Mouse (Mus musculus) heart, adult 2 months (tissue): ENCODE measurements around the gene Itsn1. TPM values are rescaled to one million over a fixed set of nuclear protein-coding genes. Genes with fewer than 3 reads are reported as not detected.

Experiments used
- DNase-seq, 2 experiments: peaks; one replicate each; pipeline ENCODE4 v3.0.0; 2021
- H3K27ac ChIP-seq: fragments of 200-600 bp; 2 replicates; pipeline ENCODE4 v1.8.1; 2022
- H3K27me3 ChIP-seq: fragments of 200-500 bp; 2 replicates; pipeline ENCODE4 v1.6.1; 2012; ENCODE audit warnings: mild to moderate bottlenecking, low read length, inconsistent platforms, mixed read lengths; ENCODE audit not compliant: control insufficient read depth, insufficient read depth
- H3K36me3 ChIP-seq: fragments of 200-500 bp; 2 replicates; pipeline ENCODE4 v1.6.1; 2012; ENCODE audit warnings: low read length, inconsistent platforms; ENCODE audit not compliant: control insufficient read depth, insufficient read depth
- H3K4me1 ChIP-seq: fragments of 200-500 bp; 2 replicates; pipeline ENCODE4 v1.6.1; 2011; ENCODE audit warnings: low read length; ENCODE audit not compliant: control insufficient read depth, insufficient read depth
- H3K4me3 ChIP-seq: fragments of 200-600 bp; 2 replicates; pipeline ENCODE4 v1.8.1; 2022
- H3K79me2 ChIP-seq: fragments of 200-500 bp; replicated peaks from 2 replicates; pipeline ENCODE4 v1.6.1; 2012; ENCODE audit warnings: mild to moderate bottlenecking, inconsistent platforms, low read length, moderate library complexity, mixed read lengths; ENCODE audit not compliant: control insufficient read depth, insufficient read depth
- H3K9ac ChIP-seq: fragments of 200-500 bp; 2 replicates; pipeline ENCODE4 v1.6.1; 2012; ENCODE audit warnings: low read depth, mild to moderate bottlenecking, control low read depth, inconsistent platforms, low read length, mixed read lengths
- CTCF ChIP-seq: fragments of 200-600 bp; IDR thresholded peaks from 2 replicates; pipeline ENCODE4 v1.8.1; 2022; ENCODE audit warnings: antibody characterized with exemption, mild to moderate bottlenecking, moderate library complexity
- EP300 ChIP-seq: fragments of 200-500 bp; IDR thresholded peaks from 2 replicates; pipeline ENCODE4 v1.6.1; 2011; ENCODE audit warnings: low read depth, low read length, control low read depth; ENCODE audit not compliant: insufficient read depth
- POLR2A ChIP-seq: fragments of 200-500 bp; IDR thresholded peaks from 2 replicates; pipeline ENCODE4 v1.6.1; 2011; ENCODE audit warnings: mild to moderate bottlenecking, low read depth, low read length, control low read depth; ENCODE audit not compliant: insufficient read depth
- WGBS: fragments of 180-500 bp; shearing (Covaris S2); methylation state at CpG from one replicate; pipeline ENCODE4 v1.1.7; 2018; 5-methylcytosine and 5-hydroxymethylcytosine counted together
- intact Hi-C: fragments of 180-260 bp; cut with DNase I; formaldehyde crosslinking; loops from one replicate; pipeline ENCODE4 v1.15.1; 2025
- polyA plus RNA-seq: library from polyadenylated mRNA; depleted of rRNA; stranded (reverse); fragments of >200 nt; gene quantifications from 2 replicates; pipeline ENCODE4 v1.2.3, GENCODE M21; 2012
- total RNA-seq, 2 experiments: library from RNA; stranded (reverse); gene quantifications; 2 replicates each; pipeline ENCODE4 v1.2.3; 2021

Itsn1 gene
- total and polyA plus RNA-seq, 3 experiments = 35.8 to 46.7 (median 45.1) TPM

- Histone ChIP-seq H3K79me2 (no peaks in the 10 kb centered on the region), H3K36me3 (no peaks in the 10 kb centered on the region), H3K27ac (no peak overlapping the region), H3K4me3 (no peak overlapping the region), H3K27me3 (no peaks in the 10 kb centered on the region), H3K9ac (no peak overlapping the region), H3K4me1 (no peaks in the 10 kb centered on the region)
- no peak for DNase-seq
- intact Hi-C loops = no loop called here
- TF ChIP-seq POLR2A (no peak), EP300 (no peak), CTCF (no peak)
- WGBS = 60% methylated on average over 22 of the region's 22 CpGs
Measured at GRCm38 (mm10) chr16:91898850-91899848, 170.1 kb downstream of the Itsn1 start.

- no peaks in the 10 kb centered on the region for H3K79me2 ChIP-seq
- 80% methylated on average over 11 of the region's 11 CpGs for WGBS
- intact Hi-C loops = no loop called here
- DNase-seq = no peak
- H3K27ac ChIP-seq = no peak overlapping the region
- H3K36me3 ChIP-seq = no peaks in the 10 kb centered on the region
- no peak for TF ChIP-seq EP300
- TF ChIP-seq CTCF = no peak
- no peak for TF ChIP-seq POLR2A
- H3K4me1 ChIP-seq = no peaks in the 10 kb centered on the region
- H3K9ac ChIP-seq = no peak overlapping the region
- no peaks in the 10 kb centered on the region for H3K27me3 ChIP-seq
- H3K4me3 ChIP-seq = no peak overlapping the region
Measured at GRCm38 (mm10) chr16:91900274-91900673, 171.2 kb downstream of the Itsn1 start.

DNA sequence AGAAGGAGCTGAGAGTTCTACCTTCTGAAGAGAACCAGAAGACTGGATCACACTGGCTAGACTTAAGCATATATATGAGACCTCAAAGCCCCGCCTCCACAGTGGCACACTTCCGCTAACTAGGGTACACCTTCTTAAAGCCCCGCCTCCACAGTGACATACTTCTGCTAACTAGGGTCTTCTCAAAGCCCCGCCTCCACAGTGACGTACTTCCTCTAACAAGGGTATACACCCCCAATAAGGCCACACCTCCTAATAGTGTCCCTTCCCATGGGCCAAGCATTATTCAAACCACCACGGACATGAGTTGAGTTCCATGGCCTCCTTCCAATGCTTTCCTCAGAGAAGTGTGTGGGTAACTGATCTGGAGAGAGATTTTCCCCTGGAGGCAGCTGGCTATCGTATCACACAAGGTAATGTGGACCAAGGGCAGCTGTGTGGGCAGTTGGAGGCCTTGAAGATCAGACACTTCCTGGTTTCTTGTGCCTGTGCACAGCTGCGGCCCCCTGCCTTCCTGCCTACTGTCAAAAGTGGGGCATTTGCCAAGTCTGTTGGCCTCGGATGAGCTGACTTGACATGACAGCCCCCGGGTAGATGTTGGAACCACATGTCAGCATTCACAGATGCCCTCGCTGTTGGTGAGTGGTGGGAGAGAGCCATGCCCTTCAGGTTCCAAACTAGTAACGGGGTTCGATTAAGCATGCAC lies 174.9 kb downstream of the Itsn1 start:
- intact Hi-C loops = no loop called here
- Histone ChIP-seq H3K27me3 (no peaks in the 10 kb centered on the region), H3K36me3 (no peaks in the 10 kb centered on the region), H3K4me1 (no peaks in the 10 kb centered on the region), H3K79me2 (no peaks in the 10 kb centered on the region), H3K9ac (no peak overlapping the region), H3K4me3 (no peak overlapping the region), H3K27ac (no peak overlapping the region)
- DNase-seq = no peak
- TF ChIP-seq EP300 = no peak
- no peak for TF ChIP-seq POLR2A
- TF ChIP-seq CTCF = no peak
- 79% methylated on average over 13 of the region's 13 CpGs for WGBS

- Histone ChIP-seq H3K4me1 (no peaks in the 10 kb centered on the region), H3K36me3 (no peaks in the 10 kb centered on the region), H3K27me3 (no peaks in the 10 kb centered on the region), H3K27ac (no peak overlapping the region), H3K4me3 (no peak overlapping the region), H3K9ac (no peak overlapping the region), H3K79me2 (no peaks in the 10 kb centered on the region)
- WGBS = 50% methylated on average over 11 of the region's 11 CpGs
- DNase-seq = no peak
- intact Hi-C loops = no loop called here
- TF ChIP-seq EP300 (no peak), POLR2A (no peak), CTCF (no peak)
Measured at GRCm38 (mm10) chr16:91905127-91905860, 176.2 kb downstream of the Itsn1 start.

DNA sequence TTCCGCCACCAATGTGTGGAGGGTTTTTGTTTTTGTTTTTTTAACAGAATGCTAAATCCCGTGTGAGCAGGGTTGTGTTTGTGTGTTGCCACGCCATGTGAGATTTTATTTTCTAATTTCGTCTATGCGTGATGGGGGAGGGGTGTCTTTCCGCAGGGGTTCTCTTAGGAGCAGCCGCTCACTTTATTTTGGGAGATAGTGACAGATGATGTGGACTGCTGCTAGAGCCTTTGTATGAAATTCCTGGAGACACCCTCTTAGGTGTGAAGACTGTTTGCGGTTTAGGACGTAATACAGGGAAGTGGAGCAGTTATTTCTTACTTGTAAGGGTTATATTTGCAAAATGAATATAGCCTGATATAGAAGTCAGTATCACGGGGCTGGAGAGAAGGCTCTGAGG lies 176.9 kb downstream of the Itsn1 start:
- DNase-seq = no peak
- no peaks in the 10 kb centered on the region for H3K27me3 ChIP-seq
- H3K4me1 ChIP-seq = no peaks in the 10 kb centered on the region
- H3K36me3 ChIP-seq = no peaks in the 10 kb centered on the region
- 81% methylated on average over 10 of the region's 10 CpGs for WGBS
- TF ChIP-seq EP300 = no peak
- TF ChIP-seq CTCF = no peak
- TF ChIP-seq POLR2A = no peak
- intact Hi-C loops = no loop called here
- no peak overlapping the region for H3K9ac ChIP-seq
- H3K27ac ChIP-seq = no peak overlapping the region
- H3K79me2 ChIP-seq = no peaks in the 10 kb centered on the region
- no peak overlapping the region for H3K4me3 ChIP-seq

- TF ChIP-seq EP300 (no peak), CTCF (no peak), POLR2A (no peak)
- Histone ChIP-seq H3K4me1 (no peaks in the 10 kb centered on the region), H3K79me2 (no peaks in the 10 kb centered on the region), H3K27me3 (no peaks in the 10 kb centered on the region), H3K4me3 (no peak overlapping the region), H3K27ac (no peak overlapping the region), H3K9ac (no peak overlapping the region), H3K36me3 (no peaks in the 10 kb centered on the region)
- intact Hi-C loops = no loop called here
- WGBS = 86% methylated on average over 5 of the region's 5 CpGs
- no peak for DNase-seq
Measured at GRCm38 (mm10) chr16:91906672-91907071, 177.6 kb downstream of the Itsn1 start.
